Mouse (Mus musculus) embryonic facial prominence, embryonic 13.5 days (tissue): ENCODE results near the gene Cdkn2a. TPM values are rescaled to one million over a fixed set of nuclear protein-coding genes. Genes with fewer than 3 reads are reported as not detected.

Experiments used
- polyA plus RNA-seq: library from polyadenylated mRNA; unstranded; fragments of >200 nt; fragmentation: Nextera tagmentation; extraction: Ambion mirVana; gene quantifications from 2 replicates; pipeline ENCODE4 v1.2.1, GENCODE M21; 2015

The Cdkn2a gene
- polyA plus RNA-seq, 1 experiment from 2014 or later = not detected

Other genes with a start within 250 kb of the Cdkn2a start
- gene Mtap, start 157.5 kb downstream of the Cdkn2a start, polyA plus RNA-seq = 91.0 and 95.2 TPM in 2 replicates
- 1.7 and 1.9 TPM in 2 replicates for gene Cdkn2b, start 16.4 kb upstream of the Cdkn2a start, polyA plus RNA-seq